Mouse (Mus musculus) large intestine, adult 2 months (tissue): ENCODE measurements around the gene Prkch. TPM values are rescaled to one million over a fixed set of nuclear protein-coding genes. Genes with fewer than 3 reads are reported as not detected.

Experiments used
- DNase-seq: peaks from one replicate; pipeline ENCODE4 v3.0.0-alpha.2; 2012; ENCODE audit warnings: low read depth, low spot score
- WGBS: fragments of 180-500 bp; shearing (Covaris S2); methylation state at CpG from one replicate; pipeline ENCODE4 v1.1.7; 2018; 5-methylcytosine and 5-hydroxymethylcytosine counted together
- polyA plus RNA-seq: library from polyadenylated mRNA; depleted of rRNA; stranded (reverse); fragments of >200 nt; gene quantifications from 2 replicates; pipeline ENCODE4 v1.2.3, GENCODE M21; 2012

Prkch gene
- polyA plus RNA-seq, 1 experiment: 3.0 TPM

- DNase-seq: no peak
- WGBS: 73% methylated on average over 7 of the region's 7 CpGs
These were observed 190.3 kb downstream of the Prkch start for GRCm38 (mm10) chr12:73774793-73775385.

- WGBS: 77% methylated on average over 6 of the region's 6 CpGs
- no peak for DNase-seq
These were observed 191.9 kb downstream of the Prkch start for GRCm38 (mm10) chr12:73776401-73776945.

- WGBS: 91% methylated on average over 11 of the region's 11 CpGs
These were observed 193.1 kb downstream of the Prkch start for GRCm38 (mm10) chr12:73777673-73778072.

GRCm38 (mm10) chr12:73779332-73780231, 195.0 kb downstream of the Prkch start:
- DNase-seq: peak; percentile 89
- 15% methylated on average over 13 of the region's 13 CpGs for WGBS

More at GRCm38 (mm10) chr12:73777673-73778072, 193.1 kb downstream of the Prkch start:
- DNase-seq: no peak

DNA sequence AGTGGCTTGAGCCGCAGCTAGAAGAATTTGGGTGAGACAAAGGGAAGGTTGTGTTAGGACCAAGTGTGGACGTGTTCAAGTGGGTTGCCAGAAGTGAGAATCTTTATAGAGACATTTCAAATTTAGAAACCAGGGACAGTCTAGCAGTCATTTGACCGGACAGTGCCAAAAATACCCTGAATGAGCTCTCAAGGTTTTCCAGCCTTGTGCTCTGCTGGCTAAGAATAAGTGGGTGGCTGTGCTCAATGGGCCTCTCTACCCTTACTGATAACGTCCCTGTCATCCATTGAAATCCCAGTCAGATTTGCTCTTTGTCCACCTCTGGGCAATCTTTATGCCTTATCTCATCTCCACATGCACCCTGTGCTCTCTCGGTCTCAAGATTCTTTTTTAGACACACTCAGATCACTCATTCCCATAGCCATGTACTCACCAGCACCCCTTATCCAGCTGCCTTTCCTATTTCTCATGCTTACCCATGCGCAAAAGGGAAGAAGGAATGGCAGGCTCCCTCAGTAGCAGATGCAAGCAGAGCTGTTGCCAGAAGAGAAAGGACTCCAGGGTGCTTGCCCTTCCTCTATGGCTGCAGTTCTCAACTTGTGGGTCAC, 196.9 kb downstream of the Prkch start:
- no peak for DNase-seq
- 95% methylated on average over 6 of the region's 6 CpGs for WGBS

- WGBS: 60% methylated on average over 8 of the region's 8 CpGs
- no peak for DNase-seq
These were observed 202.3 kb downstream of the Prkch start for GRCm38 (mm10) chr12:73786909-73787308.

DNA sequence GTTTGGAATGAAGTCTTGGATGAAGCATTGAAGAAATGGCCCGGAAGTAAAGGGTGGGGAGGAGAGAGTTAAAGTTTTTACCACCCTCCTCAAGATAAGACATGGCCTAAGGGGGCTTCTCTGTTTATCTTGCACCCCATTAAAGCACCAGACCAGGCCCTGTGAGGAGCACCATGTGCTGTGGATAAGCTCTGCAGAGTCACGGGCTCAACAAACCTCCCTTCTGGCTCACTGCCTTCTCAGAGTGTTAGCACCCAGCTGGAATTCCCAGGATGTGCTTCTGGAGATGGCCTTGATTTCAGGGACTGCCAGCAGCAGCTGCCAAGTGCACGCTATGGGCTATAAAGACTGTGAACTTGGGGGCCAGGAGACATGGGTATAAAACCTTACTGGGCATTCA, 204.3 kb downstream of the Prkch start:
- WGBS: 23% methylated on average over 3 of the region's 3 CpGs
- no peak for DNase-seq

- 16% methylated on average over 5 of the region's 5 CpGs for WGBS
- DNase-seq: no peak
These were observed 206.0 kb downstream of the Prkch start for GRCm38 (mm10) chr12:73790571-73791108.

DNA sequence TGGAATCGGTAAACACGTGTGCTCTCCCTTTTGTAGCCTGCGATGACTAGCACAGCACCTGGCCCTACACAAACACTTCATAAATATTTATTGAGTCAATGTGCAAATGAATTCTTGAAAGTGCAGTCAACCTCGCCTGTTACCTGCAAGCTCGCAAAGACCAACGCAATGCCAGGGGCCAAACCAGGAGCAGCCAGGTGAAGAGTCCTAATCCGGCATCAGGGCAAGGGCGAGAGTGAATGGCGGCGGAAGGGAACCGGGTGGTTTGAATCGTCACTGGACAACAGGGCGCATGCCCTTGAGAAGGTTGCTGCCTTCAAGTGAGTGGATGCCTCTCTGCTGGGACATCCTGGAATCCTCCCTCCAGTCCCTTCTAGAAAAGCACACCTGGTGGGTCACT, 208.6 kb downstream of the Prkch start:
- DNase-seq: no peak
- 48% methylated on average over 13 of the region's 13 CpGs for WGBS

DNA sequence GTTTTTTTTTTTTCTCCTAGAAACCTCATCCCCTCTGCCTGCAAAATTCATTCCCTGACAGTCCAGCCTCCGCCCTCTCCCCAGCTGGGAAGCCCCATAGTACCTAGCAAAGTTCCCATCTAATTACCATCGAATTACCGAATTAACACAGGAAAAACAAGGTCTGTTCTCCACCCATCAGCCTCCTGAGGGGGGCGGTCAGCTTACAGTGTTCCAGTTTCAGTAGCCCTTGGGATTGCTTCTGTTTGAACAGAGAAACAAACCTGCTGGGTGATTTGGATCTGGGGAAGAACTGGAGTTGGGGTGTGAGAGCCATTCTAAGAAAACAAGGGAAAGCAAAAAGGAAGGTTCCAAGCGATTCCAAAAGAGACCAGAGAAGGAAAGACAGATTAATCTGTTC, 209.1 kb downstream of the Prkch start:
- DNase-seq: no peak
- 19% methylated on average over 5 of the region's 5 CpGs for WGBS

GRCm38 (mm10) chr12:73794151-73794883, 209.7 kb downstream of the Prkch start:
- DNase-seq: no peak
- 14% methylated on average over 17 of the region's 17 CpGs for WGBS

DNA sequence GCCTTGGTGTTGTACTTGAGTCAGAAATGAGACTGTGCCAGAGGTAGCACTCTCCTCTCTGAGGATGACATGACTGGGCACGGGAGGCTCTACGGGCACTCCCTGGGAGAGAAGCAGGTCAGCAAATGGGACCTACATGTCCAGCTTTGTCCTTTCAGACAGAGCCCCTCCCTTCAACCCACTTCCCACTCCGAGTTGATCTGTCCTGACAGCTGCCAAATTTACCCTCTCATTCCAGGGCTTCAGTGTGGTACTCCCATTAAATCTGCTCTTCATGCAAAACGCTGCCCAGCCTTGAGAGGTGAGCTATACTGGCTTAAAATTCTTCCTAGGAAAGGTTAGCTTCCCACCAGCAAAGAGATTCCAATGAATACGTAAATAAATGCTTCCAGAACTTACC, 215.1 kb downstream of the Prkch start:
- DNase-seq: no peak
- 90% methylated on average over 5 of the region's 5 CpGs for WGBS

DNA sequence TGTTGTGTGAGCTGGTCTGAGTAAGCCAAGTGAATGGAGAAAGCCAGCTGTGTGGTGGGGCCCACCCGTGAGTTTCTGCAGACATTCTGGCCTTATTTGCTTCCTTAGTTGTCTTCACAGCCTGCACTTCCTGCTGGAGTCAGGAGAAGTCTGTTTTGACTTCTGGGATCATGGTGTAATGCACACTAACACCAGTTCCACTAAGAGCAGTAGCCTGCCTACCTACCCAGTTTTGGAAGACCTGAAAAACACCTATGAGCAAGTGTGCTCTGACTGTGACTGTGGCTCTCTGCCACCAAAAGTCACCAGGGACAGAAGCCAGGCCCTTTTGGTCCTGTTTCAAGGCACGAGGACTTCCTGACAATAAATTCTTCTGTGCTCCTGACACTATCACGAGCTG, 216.3 kb downstream of the Prkch start:
- no peak for DNase-seq
- WGBS: 9% methylated on average over 3 of the region's 3 CpGs

GRCm38 (mm10) chr12:73801845-73802244, 217.2 kb downstream of the Prkch start:
- DNase-seq: no peak
- WGBS: 89% methylated on average over 8 of the region's 8 CpGs

- 48% methylated on average over 10 of the region's 10 CpGs for WGBS
- DNase-seq: no peak
These were observed 217.9 kb downstream of the Prkch start for GRCm38 (mm10) chr12:73802379-73803057.

DNA sequence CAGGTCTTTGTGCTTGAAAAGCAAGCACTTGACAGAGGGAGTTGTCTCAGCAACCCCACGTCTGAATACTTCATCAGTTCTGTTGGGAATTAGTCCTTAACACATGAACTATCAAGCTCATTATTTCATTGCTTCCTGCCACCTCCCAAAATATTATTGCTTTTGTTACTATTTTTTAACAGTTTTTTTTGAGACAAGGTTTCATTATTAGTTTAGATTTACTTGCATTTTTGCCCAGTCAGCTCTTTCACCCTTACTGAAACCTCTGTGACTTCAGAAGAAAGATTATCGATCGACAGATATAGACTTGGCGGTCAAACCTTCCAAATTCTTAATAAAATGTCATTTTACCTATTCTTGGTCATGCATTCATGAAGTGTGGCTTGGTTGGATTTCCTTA, 219.3 kb downstream of the Prkch start:
- 95% methylated on average over 4 of the region's 4 CpGs for WGBS
- no peak for DNase-seq

DNA sequence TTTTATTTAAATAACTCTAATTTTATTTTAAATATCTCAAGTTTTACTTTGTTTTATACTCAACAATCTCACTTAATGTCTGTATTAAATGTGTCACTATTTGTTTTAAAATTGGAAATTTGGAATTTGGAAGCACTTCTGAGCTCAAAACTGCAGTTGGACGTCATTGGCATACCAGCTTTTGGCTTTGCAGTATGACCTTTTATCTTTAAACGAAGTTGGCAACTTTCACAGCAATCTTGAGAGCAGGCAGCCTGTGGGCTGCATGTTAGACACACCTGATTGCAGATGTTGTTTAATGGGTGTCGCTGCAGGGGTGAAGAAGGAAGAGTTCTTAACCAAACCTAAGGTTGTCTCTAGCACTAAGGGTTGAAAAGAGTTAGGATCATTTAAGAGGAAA, 220.9 kb downstream of the Prkch start:
- 57% methylated on average over 3 of the region's 3 CpGs for WGBS
- no peak for DNase-seq

GRCm38 (mm10) chr12:73806003-73806402, 221.4 kb downstream of the Prkch start:
- DNase-seq: no peak
- 91% methylated on average over 5 of the region's 5 CpGs for WGBS

- 66% methylated on average over 2 of the region's 2 CpGs for WGBS
- no peak for DNase-seq
These were observed 222.6 kb downstream of the Prkch start for GRCm38 (mm10) chr12:73807228-73807627.
